Mouse (Mus musculus): ENCODE results near the gene Spc25. TPM values are rescaled to one million over a fixed set of nuclear protein-coding genes. Genes with fewer than 3 reads are reported as not detected.

Spc25 gene
- polyA plus RNA-seq, 1 experiment from 2014 or later, result 149 TPM

DNA sequence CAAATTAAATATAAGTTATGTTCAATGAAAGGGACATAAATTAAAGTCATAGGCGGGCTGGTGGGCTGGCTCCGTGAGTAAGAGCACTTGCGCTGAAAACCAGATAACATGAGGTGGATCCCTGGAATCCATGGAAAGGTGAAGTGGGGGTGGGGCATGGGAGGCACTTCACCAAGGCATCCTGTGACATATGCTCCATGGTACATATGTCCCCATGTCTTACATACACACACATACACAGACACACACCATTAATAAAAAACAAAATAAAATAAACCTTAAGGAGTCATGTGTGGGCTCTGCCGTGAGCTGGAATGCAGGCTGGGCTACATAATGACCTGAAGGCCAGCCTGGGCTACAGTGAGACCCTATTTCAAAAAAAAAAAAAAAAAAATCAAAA lies 26.3 kb downstream of the Spc25 start:
- H3K27ac ChIP-seq, result no peak overlapping the region
- no peak overlapping the region for H3K4me2 ChIP-seq
- H3K36me3 ChIP-seq, result peaks cover 8% of the 10 kb centered on the region; the same call in 1 of the 2 replicates
- no peaks in the 10 kb centered on the region for H3K27me3 ChIP-seq
- ATAC-seq (ENCODE audit: low read depth) (no peak), DNase-seq (no peak)
- no peaks in the 10 kb centered on the region for H3K9me3 ChIP-seq (replicated peaks)
- H3K4me1 ChIP-seq (replicated peaks), result no peaks in the 10 kb centered on the region
- no peak overlapping the region for H3K9ac ChIP-seq
- 85% methylated on average over 4 of the region's 4 CpGs for whole genome bisulfite sequencing (ENCODE audit: insufficient replicate concordance)
- no peak overlapping the region for H3K4me3 ChIP-seq (replicated peaks)

DNA sequence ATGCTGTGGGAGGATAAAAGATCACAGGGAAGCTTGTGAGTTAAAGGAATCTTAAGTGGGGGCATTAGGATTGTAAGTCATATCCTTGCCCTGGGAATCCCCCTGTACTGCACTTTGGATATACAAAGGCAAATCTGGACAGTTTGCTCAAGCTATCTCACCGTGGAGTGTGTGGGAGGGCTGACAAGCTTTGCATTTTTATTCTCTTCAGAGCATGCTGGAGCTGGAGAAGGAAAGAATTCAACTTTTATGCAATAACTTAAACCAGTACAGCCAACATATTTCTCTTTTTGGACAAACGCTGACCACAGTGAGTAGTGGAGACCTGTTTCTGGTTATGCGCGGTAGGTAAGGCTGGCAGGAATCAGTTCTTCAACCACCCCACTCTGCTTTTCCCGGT lies 30.7 kb downstream of the Spc25 start:
- ATAC-seq (ENCODE audit: low read depth) (no peak), DNase-seq (no peak)
- 71% methylated on average over 5 of the region's 5 CpGs for WGBS (ENCODE audit: insufficient replicate concordance)
- no peak overlapping the region for H3K4me3 ChIP-seq (replicated peaks)
- H3K9me3 ChIP-seq (replicated peaks), result no peaks in the 10 kb centered on the region
- H3K4me1 ChIP-seq (replicated peaks), result no peaks in the 10 kb centered on the region
- no peak overlapping the region for H3K9ac ChIP-seq
- H3K36me3 ChIP-seq, result no peaks in the 10 kb centered on the region
- no peaks in the 10 kb centered on the region for H3K27me3 ChIP-seq
- no peak overlapping the region for H3K4me2 ChIP-seq
- no peak overlapping the region for H3K27ac ChIP-seq

DNA sequence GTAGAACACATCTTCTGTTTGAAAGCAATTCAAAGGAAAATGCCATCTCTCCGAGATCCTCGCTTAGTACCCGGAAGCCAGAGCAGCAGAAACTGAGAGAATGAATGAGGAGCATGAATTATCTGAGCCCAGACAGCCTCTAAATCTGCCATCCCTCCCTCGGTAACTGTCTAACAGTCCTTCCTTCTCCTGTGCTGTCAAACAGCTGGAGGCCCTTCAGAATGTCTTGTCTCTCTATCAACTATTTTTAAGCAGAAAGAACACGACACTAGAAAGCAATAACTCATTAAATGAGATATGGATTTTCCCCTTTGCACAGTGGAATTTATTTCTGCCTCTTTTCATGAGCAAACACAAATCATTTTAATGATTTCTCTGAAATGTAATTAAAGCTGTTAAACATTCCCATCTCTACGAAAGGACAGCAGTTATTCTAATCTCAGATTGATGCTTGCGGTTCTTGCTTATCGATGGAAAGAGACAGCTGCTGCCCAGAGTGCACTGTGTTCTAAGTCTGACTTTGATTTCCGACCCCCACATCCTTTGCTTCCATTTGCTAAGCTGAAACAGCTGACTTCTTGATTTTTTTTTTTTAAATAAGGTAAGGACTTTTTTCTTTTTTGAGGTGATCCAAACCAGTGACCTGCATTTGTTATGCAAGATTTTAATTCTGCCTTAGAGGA lies 35.5 kb downstream of the Spc25 start:
- 68% methylated on average over 9 of the region's 9 CpGs for WGBS (ENCODE audit: insufficient replicate concordance)
- Histone ChIP-seq H3K36me3 (0 out of 2 replicates have a peak, but pooled peaks cover 3% of the 10 kb centered on the region), H3K4me1 (replicated peaks) (no peaks in the 10 kb centered on the region), H3K9ac (no peak overlapping the region), H3K4me2 (no peak overlapping the region), H3K27ac (no peak overlapping the region), H3K27me3 (no peaks in the 10 kb centered on the region), H3K4me3 (replicated peaks) (no peak overlapping the region), H3K9me3 (replicated peaks) (no peaks in the 10 kb centered on the region)
- ATAC-seq (ENCODE audit: low read depth) (no peak), DNase-seq (no peak)

DNA sequence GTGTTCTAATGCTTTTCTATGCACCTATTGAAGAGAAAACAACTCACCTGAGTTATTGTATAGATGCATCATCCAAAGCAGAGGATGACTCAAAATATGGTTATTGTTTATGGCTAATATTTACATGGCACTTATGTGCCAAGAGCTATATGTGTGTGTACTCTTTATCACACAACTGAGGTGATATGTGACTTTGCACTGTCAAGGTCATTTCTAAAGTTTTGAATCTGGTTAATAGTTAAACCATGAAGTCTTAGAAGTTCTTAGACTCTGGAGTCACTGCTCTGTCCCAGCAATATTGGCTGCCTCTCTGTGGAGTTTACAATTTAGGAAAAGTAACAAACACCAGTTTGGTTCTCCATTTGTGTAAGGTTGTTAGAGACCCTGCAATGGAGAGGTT lies 47.1 kb downstream of the Spc25 start:
- Histone ChIP-seq H3K9me3 (replicated peaks) (no peaks in the 10 kb centered on the region), H3K36me3 (0 out of 2 replicates have a peak, but pooled peaks cover 2% of the 10 kb centered on the region), H3K27me3 (no peaks in the 10 kb centered on the region), H3K4me2 (no peak overlapping the region), H3K9ac (no peak overlapping the region), H3K4me1 (replicated peaks) (0 out of 2 replicates have a peak, but pooled peaks cover 3% of the 10 kb centered on the region), H3K4me3 (replicated peaks) (no peak overlapping the region), H3K27ac (no peak overlapping the region)
- ATAC-seq (ENCODE audit: low read depth) (no peak), DNase-seq (no peak)

DNA sequence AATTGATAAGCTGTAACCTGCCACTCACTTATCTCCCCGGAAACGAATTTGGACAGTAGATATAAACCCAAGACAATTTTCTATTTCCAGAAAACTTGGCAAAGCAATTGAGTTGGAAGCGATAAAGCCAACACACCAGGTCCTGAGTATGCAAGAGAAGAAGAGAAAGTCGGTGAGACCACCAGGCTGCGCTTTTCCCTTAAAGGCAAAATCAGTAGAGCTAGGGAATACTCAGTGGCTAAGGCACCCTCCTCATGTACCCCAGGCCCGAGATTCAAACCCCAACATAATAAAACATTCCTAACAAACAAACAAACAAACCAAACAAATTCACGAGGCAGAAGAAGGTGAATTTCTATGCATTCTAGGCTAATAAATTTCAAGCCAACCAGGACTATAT lies 49.7 kb downstream of the Spc25 start:
- no peak overlapping the region for H3K4me3 ChIP-seq (replicated peaks)
- 47% methylated on average over 7 of the region's 7 CpGs for WGBS (ENCODE audit: insufficient replicate concordance)
- no peak overlapping the region for H3K27ac ChIP-seq
- H3K9me3 ChIP-seq (replicated peaks), result no peaks in the 10 kb centered on the region
- H3K9ac ChIP-seq, result no peak overlapping the region
- no peaks in the 10 kb centered on the region for H3K27me3 ChIP-seq
- no peak for DNase-seq
- ATAC-seq (ENCODE audit: low read depth), result no peak
- H3K36me3 ChIP-seq, result 0 out of 2 replicates have a peak, but pooled peaks cover 2% of the 10 kb centered on the region
- no peak overlapping the region for H3K4me2 ChIP-seq
- no peaks in the 10 kb centered on the region for H3K4me1 ChIP-seq (replicated peaks)

DNA sequence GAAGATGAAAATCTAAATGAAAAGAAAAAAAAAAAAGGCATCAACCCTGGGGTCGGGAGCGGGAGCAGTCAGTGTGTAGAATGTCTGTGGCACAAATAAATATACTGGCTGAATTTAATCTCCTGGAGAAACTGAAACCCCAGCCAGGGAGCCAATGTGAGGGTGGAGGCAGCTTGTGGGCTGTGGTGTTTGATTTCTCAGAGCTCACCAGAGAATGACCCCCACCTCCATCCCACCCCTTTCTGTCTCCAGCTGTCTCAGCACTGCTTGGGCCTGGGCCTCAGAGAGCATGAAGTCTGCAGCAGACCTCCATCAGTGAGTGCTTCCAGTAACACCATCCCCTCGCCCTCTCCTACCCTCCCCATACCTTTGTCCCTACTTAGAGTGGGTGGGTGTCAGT lies 50.1 kb downstream of the Spc25 start:
- H3K9me3 ChIP-seq (replicated peaks), result no peaks in the 10 kb centered on the region
- 0 out of 2 replicates have a peak, but pooled peaks cover 2% of the 10 kb centered on the region for H3K36me3 ChIP-seq
- H3K27ac ChIP-seq, result no peak overlapping the region
- no peak overlapping the region for H3K4me2 ChIP-seq
- H3K27me3 ChIP-seq, result no peaks in the 10 kb centered on the region
- no peak overlapping the region for H3K9ac ChIP-seq
- no peak overlapping the region for H3K4me3 ChIP-seq (replicated peaks)
- WGBS (ENCODE audit: insufficient replicate concordance), result 53% methylated on average over 3 of the region's 3 CpGs
- ATAC-seq (ENCODE audit: low read depth) (no peak), DNase-seq (no peak)
- no peaks in the 10 kb centered on the region for H3K4me1 ChIP-seq (replicated peaks)

DNA sequence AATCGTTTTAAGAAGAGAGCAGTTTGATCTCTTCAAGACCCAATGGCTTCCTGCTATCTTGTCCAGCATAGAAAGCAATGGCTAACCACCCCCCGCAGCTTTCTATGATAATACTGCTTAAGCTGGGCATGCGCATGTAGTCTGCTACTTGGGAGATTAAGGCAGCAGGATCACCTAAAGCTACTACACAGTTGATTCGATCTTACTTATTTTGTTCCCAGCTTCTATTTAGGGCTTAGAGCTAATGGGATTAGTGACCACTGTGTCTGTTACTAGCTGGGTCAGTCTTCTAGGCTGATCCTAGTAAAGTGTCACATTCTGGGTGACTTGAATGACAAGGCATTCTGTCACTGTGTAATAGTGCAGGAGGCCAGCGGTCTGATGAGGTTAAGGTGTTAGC lies 55.2 kb downstream of the Spc25 start:
- H3K9ac ChIP-seq, result no peak overlapping the region
- H3K4me3 ChIP-seq (replicated peaks), result no peak overlapping the region
- no peak for ATAC-seq (ENCODE audit: low read depth)
- H3K4me1 ChIP-seq (replicated peaks), result no peaks in the 10 kb centered on the region
- WGBS (ENCODE audit: insufficient replicate concordance), result 56% methylated on average over 5 of the region's 5 CpGs
- DNase-seq, result no peak
- no peaks in the 10 kb centered on the region for H3K36me3 ChIP-seq
- H3K4me2 ChIP-seq, result no peak overlapping the region
- H3K27me3 ChIP-seq, result no peaks in the 10 kb centered on the region
- no peak overlapping the region for H3K27ac ChIP-seq
- no peaks in the 10 kb centered on the region for H3K9me3 ChIP-seq (replicated peaks)

DNA sequence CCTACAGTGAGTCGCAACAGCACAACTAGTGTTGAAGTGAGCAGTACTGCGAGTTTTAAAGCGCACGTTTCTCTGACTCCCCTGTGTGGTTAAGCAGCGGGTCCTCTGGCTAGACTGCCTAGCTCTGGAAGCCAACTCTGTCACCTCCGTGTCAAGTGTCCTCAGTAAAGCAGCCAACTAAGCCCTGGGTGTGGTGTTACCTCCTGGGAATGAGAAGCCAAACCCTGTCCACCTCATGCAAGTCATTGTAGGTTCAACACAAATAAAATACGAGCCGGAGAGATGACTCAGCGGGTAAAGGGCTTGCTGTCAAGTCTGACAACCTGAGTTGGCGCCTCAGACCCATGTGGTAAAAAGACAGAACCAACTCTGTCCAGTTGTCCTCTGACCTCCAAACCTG lies 56.8 kb downstream of the Spc25 start:
- Histone ChIP-seq H3K4me1 (replicated peaks) (no peaks in the 10 kb centered on the region), H3K27ac (no peak overlapping the region), H3K4me3 (replicated peaks) (no peak overlapping the region), H3K9me3 (replicated peaks) (no peaks in the 10 kb centered on the region), H3K4me2 (no peak overlapping the region), H3K27me3 (no peaks in the 10 kb centered on the region), H3K9ac (no peak overlapping the region), H3K36me3 (no peaks in the 10 kb centered on the region)
- 69% methylated on average over 10 of the region's 10 CpGs for WGBS (ENCODE audit: insufficient replicate concordance)
- no peak for DNase-seq
- no peak for ATAC-seq (ENCODE audit: low read depth)

DNA sequence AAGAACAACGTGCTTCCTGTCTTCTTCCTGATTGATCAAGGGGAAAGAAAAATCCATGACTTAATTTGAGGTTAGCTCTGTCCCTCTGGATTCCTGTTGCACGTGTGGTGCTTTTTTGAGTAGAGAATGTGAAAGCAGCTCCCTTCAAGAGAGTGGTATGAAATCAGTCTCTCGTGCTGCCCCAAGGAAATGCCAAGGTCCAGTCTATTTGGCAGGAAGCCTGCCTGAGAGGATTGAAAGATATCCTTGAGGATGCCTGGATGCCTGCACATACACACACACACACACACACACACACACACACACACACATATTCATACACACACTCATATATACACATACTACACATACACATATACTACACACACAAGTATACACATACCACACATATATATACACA lies 57.3 kb downstream of the Spc25 start:
- no peaks in the 10 kb centered on the region for H3K9me3 ChIP-seq (replicated peaks)
- 47% methylated on average over 3 of the region's 3 CpGs for WGBS (ENCODE audit: insufficient replicate concordance)
- no peak overlapping the region for H3K9ac ChIP-seq
- no peaks in the 10 kb centered on the region for H3K4me1 ChIP-seq (replicated peaks)
- H3K27ac ChIP-seq, result no peak overlapping the region
- ATAC-seq (ENCODE audit: low read depth) (no peak), DNase-seq (no peak)
- H3K36me3 ChIP-seq, result no peaks in the 10 kb centered on the region
- H3K4me2 ChIP-seq, result no peak overlapping the region
- H3K27me3 ChIP-seq, result no peaks in the 10 kb centered on the region
- H3K4me3 ChIP-seq (replicated peaks), result no peak overlapping the region

Other genes starting within 250 kb of the Spc25 start
- 9.2 and 12.1 TPM in 2 replicates for gene Nostrin, start 70.4 kb downstream of the Spc25 start, polyA plus RNA-seq (2015; fragmentation: Nextera tagmentation; extraction: Ambion mirVana)
- gene G6pc2, start 4.9 kb upstream of the Spc25 start, polyA plus RNA-seq (2015; fragmentation: Nextera tagmentation; extraction: Ambion mirVana), result not detected in 2 replicates
- 2.3 and 3.0 TPM in 2 replicates for gene Abcb11, start 136.4 kb upstream of the Spc25 start, polyA plus RNA-seq (2015; fragmentation: Nextera tagmentation; extraction: Ambion mirVana)
- 0.10 TPM in 2 replicates for gene Dhrs9, start 174.3 kb upstream of the Spc25 start, polyA plus RNA-seq (2015; fragmentation: Nextera tagmentation; extraction: Ambion mirVana)